Mouse (Mus musculus): ENCODE results near the gene 3110082J24Rik. TPM values are rescaled to one million over a fixed set of nuclear protein-coding genes. Genes with fewer than 3 reads are reported as not detected.
"Not testable (repeated sequence)": the region's sequence is repeated elsewhere in the genome, so short reads cannot be mapped to it uniquely, and the experiment has no call there.

The 3110082J24Rik gene
- total RNA-seq, 1 experiment from 2014 or later = not detected

DNA sequence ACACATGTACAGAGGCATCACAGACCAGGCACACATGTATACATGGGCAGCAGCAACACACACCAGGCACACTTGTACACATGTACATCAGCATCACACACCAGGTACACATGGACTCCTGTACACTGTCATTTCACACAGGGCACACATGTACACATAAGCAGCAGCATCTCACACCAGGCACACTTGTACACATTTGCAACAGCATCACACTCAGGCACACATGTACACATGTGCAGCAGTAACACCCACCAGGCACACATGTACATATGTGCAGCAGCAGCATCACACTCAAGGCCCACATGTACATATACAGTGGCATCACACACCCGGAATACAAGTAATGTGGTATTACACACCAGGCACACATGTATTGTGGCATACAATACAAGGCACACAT, 7.6 kb downstream of the 3110082J24Rik start:
- no peak for ATAC-seq (ENCODE audit: extremely low read depth, insufficient number of reproducible peaks, low FRiP score, poor library complexity, severe bottlenecking)

DNA sequence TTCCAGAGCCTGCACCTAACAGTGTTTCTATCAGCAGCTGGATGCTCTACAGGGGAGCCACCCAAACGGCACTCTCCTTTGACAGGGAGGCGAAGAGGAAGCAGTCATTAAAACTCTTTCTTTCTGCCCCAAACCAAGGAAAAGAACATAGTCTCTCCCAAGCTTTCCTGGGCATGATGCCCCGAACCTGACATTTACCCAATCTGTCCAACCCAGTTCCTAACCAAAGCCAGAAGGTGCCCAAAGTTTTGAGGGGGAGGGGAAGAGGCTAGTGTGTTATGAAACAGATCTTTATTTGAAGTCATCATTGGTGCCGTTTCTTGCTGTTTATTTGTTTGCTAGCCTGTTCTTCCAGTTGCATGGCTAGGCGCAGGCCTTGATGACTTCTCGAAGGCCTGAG, 10.2 kb downstream of the 3110082J24Rik start:
- ATAC-seq (ENCODE audit: extremely low read depth, insufficient number of reproducible peaks, low FRiP score, poor library complexity, severe bottlenecking) = no peak

DNA sequence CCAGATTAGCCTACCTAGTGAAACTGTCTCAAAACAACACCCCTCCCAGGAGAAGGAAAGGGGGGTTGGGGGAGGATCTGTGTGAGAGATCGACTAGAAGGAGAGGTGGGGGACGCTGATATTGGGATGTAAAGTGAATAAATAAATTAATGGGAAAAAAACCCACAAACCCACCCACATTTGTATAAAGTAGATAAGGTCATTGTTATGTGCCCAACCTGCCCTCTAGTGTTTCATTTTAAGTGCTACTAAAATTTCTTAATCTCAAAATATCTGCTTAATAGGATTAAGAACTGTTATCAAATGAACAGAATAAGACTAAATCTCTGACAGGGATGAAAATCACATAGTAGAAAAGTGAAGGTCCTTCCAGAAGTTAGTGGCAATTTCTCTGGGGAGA, 11.5 kb downstream of the 3110082J24Rik start:
- no peak for ATAC-seq (ENCODE audit: extremely low read depth, insufficient number of reproducible peaks, low FRiP score, poor library complexity, severe bottlenecking)

DNA sequence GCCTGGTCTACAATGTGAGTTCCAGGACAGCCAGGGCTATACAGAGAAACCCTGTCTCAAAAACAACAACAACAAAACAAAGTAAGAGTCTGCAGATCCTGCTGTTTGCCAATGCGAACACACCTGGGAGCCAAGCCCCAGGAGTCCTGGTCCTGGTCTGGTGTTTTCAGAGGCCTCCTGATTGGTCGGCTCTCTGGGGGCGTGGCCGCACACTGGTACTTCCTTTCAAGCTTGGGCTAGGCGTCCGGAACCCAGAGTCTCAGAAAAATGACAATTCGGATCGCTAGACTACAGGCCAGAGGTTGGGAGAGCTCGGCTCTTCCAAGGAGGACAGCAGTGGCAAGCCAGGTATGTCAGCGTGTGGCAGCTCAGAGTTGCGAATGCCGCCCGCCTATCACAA, 13.2 kb downstream of the 3110082J24Rik start:
- no peak for ATAC-seq (ENCODE audit: extremely low read depth, insufficient number of reproducible peaks, low FRiP score, poor library complexity, severe bottlenecking)

DNA sequence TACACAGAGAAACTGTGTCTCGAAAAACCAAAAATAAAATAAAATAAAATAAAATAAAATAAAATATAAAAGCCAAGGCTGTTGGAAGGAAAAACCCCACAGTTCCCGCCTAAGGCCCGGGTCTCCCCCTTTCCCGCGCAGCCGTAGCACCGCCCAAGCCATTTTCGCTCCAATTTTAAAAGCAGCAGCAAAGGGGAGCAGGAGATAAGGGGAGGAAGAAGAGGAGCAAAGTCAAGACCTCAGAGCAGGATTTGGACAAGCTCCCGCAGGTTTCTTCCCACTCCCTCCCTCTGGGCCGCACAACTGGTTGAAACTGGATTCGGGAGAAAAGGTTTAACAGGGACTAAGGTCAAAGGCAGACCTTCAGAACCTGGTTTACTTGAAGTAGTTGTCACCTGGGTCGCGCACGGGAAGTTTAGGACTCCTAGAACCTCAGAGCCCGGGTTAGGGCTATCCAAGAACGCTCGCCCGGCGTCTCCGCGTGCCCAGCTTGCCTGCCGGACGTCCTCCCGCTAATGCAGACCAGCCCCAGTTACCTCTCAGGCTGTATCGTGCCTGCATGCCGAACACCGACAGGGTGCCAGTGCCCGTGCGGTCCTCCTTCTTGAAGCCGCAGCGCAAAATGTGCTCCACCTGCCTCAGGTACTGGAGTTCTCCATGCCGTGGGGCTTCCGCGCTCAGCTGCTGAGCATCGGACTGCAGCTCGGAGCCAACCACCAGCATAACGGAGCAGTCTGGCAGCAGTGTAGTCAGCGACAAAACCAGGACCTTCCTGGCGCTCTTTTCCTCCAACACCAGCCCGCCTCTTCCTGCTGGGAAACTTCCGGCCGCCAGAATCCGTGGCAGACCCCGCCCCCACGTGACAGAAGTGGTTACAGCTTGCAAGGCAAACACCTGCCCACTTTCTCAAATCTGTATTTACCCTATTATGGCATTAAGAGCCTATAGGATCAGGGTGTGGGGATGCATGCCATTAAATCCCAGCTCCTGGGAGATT, 32.8 kb downstream of the 3110082J24Rik start, which contains the start of gene Tyms:
TSS of gene Tyms (minus strand) at position 793 of the 997 bp plus-strand sequence.
- ATAC-seq (ENCODE audit: extremely low read depth, insufficient number of reproducible peaks, low FRiP score, poor library complexity, severe bottlenecking) = 0 out of 2 replicates have a peak, but pooled peaks have one; percentile 19

DNA sequence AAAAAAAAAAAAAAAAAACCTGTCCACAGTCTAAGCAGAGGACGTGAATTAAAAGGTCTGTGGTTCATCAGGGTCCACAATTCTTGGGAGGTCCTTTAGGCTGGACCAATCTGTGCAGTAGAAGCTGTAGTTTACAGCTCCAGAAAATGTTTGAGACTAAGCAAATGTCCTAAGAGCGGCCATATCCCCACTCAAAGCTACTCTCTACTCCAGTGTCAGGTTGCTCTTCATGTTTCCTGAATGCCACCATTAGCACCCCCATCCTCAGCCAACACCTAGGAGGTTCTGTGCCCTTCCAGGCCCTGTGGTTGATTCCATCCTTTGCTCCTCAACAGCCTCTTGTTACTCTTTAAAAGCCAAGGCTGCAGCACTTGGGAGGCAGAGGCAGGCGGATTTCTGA, 33.5 kb downstream of the 3110082J24Rik start:
- ATAC-seq (ENCODE audit: extremely low read depth, insufficient number of reproducible peaks, low FRiP score, poor library complexity, severe bottlenecking) = no peak

DNA sequence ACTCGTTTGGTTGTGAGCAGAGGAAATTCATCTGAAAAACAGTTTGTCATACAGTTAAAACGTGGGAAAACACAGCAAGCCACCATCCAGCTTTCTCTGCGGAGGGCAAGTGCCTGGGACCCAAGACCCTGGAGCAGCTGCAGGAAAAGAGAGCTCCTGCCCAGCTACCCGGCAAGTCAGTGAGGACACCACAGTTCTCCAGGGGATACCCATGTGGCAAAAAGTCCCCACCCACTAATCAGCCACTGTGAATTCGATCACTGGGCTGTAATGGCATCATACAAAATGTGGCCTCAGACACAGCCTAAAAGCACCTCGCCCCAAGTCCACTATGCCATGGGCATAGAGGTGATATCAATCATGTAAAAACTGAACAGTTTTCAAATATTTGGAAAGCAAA, 34.2 kb downstream of the 3110082J24Rik start:
- ATAC-seq (ENCODE audit: extremely low read depth, insufficient number of reproducible peaks, low FRiP score, poor library complexity, severe bottlenecking) = no peak

DNA sequence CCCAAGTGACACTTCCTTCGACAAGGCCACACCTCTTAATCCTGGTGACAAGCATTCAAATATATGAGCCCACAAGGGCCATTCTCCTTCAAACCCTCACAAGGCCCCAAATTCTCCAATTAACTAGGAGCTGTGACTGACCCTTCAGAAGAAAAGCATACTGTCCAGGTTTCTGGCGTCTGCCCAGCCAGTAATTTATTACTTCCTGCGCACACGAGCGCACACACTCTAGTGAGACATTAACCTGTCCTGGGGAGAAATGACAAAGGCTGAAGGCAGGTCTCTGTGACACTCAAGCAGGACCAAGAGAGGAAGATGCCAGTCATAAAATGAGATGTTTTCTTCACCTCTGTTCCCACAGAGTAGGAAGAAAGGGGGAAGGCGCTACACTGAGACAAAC, 38.2 kb downstream of the 3110082J24Rik start:
- ATAC-seq (ENCODE audit: extremely low read depth, insufficient number of reproducible peaks, low FRiP score, poor library complexity, severe bottlenecking) = no peak

DNA sequence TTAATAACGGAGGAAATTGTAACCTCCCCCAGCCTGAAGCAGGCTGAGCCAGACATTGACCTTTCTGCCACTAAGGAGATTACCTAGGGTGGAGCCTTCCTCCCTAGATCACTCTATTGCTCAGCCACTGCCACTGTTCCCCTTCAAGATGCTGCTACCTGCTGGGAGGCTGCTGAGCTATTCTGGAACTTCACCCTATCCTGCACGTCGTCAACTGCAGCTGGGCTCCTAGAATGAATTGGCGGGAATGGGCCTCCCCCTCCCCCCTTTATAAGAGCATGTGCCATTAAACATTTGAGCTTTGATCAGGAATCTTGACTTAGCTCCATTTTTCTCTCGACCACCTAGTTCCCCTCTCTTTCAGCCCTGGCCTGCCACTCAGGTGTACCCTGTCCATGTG, 46.3 kb downstream of the 3110082J24Rik start:
- ATAC-seq (ENCODE audit: extremely low read depth, insufficient number of reproducible peaks, low FRiP score, poor library complexity, severe bottlenecking) = not testable (repeated sequence)

DNA sequence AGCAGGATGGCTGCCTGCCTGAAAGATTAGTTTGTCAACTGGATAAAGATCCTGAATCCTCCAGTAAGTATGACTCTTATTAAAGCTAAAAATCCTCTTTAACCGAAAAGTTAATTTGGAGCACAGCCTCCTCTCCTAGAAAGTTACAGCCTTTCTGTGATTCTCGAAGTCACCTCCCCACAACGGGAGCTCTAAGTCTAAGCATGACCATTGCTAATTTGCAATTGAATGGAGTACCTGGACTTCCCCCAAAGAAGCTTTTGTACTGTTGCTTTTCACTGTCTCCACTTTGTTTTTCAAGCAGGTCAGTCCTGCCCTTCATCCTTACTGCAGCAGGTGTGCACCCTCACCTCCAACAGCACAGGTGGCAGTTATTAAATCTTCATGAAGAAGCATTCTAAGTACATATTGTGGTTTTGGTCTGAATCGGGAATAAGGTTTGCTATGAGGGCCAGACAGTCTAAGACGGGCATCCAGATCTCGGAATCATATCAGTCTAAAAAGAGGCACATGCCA, 47.6 kb downstream of the 3110082J24Rik start:
- ATAC-seq (ENCODE audit: extremely low read depth, insufficient number of reproducible peaks, low FRiP score, poor library complexity, severe bottlenecking) = no peak

Other genes starting within 250 kb of the 3110082J24Rik start
- 1.0 and 1.1 TPM in 2 replicates for gene Il6, start 93.0 kb downstream of the 3110082J24Rik start, total RNA-seq (2017)
- 0.98 and 5.4 TPM in 2 replicates for gene Tyms, start 32.5 kb downstream of the 3110082J24Rik start, total RNA-seq (2017)
- gene Garem2, start 925 bp downstream of the 3110082J24Rik start, total RNA-seq (2017) = not detected in 2 replicates
- gene Hadha, start 49.1 kb upstream of the 3110082J24Rik start, total RNA-seq (2017) = 106 and 107 TPM in 2 replicates
- 54.9 and 63.0 TPM in 2 replicates for gene Hadhb, start 49.2 kb upstream of the 3110082J24Rik start, total RNA-seq (2017)
- not detected in 2 replicates for gene Adgrf3, start 99.6 kb upstream of the 3110082J24Rik start, total RNA-seq (2017)
- 18.3 and 20.9 TPM in 2 replicates for gene Selenoi, start 126.5 kb upstream of the 3110082J24Rik start, total RNA-seq (2017)
- gene Drc1, start 175.3 kb upstream of the 3110082J24Rik start, total RNA-seq (2017) = 1.2 TPM in 1 of 2 replicates, not detected in the other

All from neutrophil, adult 5-6 weeks (primary cell).